Mouse (Mus musculus): ENCODE results near the gene Olfr623.

Olfr623 gene

DNA sequence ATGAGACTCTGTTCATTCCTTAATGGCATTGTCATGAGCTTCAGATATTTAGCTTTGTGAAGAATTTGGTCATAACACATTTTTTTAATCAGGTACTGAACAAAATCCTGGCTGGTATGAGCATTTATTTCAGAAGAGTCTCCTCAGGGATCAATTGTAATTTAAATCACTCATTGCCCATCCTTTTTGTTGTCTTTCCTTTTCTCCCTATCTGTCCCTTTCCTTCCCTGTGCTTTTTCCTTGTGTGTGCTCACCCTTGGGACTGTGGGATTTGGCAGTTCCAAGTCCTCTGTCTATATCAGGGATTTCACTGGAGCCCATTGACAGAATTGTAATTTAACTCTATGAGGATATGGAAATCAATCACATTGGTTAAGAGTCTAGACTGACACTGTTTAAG lies at the start of gene Olfr623:
TSS of gene Olfr623 (minus strand) at position 101 of the 400 bp plus-strand sequence.
- no peak for DNase-seq (ENCODE audit: low spot score in 2 of 2)

DNA sequence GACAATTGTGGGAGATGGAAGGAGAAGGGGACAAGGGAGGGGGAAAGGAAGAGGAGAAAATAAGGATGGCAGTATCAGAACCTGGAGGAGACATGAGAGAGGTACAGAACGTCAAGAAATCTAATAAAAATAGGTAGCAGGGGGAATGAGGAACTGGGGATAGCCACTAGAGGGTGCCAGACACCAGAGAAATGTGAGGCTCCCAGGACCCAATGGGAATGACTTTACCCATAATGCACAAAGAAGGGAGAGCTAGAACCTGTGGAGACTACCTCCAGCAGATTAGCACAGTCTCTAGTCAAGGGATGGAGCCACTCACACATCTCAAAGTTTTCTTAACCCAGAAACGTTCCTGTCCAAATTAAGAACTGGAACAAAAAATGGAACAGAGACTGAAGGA lies 48.5 kb upstream of the Olfr623 start:
- DNase-seq (ENCODE audit: low spot score in 2 of 2), result no peak

DNA sequence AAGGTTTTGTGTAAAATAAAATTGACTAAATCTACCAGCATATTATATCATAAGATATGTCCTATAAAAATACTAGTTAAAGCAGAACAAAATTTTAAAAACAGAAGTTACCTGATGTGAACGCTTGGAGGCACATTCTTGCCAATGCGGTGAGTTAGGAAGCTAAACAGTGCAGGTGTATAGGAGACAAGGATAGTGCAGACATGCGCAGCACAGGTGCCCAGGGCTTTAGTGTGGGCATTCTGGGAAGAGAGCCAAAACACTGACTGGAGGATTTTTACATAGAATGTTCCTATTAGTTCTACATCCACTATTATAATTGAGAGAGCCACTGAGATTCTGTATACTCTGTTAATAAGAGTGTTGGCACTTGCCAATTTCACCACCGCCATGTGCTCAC lies 36.0 kb upstream of the Olfr623 start:
- DNase-seq (ENCODE audit: low spot score in 2 of 2), result no peak

DNA sequence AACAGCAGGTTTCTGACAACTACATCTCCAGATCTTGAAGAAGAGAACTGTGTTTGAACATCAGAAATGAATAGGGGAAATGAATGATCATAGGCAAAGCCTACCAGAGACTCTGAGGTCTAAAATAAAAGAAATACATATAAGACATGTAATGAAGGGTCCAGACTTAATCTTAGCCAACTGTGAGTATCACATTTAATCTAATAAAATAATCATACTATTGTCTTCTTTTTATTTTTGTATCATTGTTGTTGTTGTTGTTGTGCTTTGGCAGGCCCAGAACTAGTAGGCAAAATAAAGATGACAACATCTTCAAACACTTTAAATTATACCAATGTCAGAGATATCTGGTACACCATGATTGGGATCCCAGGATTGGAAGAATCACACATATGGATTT lies 18.9 kb upstream of the Olfr623 start, which contains the start of gene Olfr625-ps1:
TSS of gene Olfr625-ps1 (plus strand) at position 301 of the 400 bp plus-strand sequence.
- DNase-seq (ENCODE audit: low spot score in 2 of 2), result no peak

DNA sequence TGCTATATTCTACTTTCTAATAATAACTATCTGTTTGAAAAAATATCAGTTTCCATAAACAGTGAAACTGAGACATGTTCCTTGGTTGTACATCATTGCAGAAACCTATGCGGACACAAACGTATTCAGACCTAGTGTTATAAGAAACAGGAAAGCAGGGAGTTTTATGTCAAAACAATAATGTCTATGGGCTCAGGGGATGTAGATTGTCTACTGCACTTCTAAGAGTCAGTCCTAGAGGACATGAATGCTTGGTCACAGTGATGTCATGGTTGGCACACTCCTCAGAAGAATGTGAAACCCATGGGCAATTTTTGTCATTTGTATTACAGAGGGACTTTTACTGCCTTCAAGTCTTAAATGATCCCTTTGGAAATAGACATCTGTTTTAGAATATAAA lies 7.6 kb upstream of the Olfr623 start, which contains the start of gene Olfr624:
TSS of gene Olfr624 (minus strand) at position 101 of the 400 bp plus-strand sequence.
- no peak for DNase-seq (ENCODE audit: low spot score in 2 of 2)

DNA sequence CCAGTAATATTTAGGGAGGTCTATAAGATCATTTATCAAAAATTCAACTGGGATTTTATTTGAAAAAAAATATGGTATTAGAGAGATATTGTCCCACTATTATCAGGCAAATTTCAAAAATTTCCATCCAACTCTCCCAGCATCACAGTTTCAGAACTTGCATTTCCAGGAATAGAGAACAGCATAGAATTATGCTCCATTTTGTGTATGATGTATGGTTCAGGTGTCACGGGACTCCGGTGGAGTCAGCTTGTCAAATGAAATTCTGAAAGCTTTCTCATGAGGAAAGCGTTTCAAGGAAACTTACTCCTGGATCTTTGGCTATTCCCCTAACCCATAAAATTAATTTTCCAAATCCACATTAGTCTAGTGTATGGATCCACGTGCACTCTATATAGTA lies 19.4 kb downstream of the Olfr623 start:
- DNase-seq (ENCODE audit: low spot score in 2 of 2), result no peak

DNA sequence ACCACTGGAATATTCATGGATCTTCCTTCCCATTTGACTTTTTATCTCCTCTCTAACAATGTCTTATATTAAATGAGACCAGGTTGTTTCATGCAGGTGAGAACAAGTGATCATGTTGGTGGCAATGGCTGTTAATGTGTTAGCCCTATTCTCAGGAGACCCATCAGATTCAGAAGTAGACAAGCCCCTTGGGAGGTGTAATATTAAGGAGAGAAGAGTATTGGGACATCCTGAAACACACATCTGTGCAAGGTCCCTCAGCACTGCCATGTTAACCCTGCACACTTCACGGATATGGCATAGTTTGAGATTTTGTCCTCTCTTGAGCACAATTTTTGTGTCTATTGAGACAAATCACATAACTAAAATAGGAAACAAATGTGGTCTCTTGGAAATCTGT lies 20.9 kb downstream of the Olfr623 start, which contains the start of gene Olfr622:
TSS of gene Olfr622 (minus strand) at position 101 of the 400 bp plus-strand sequence.
- no peak for DNase-seq (ENCODE audit: low spot score in 2 of 2)

GRCm38 (mm10) chr7:103636795-103637194 lies 26.7 kb downstream of the Olfr623 start:
- DNase-seq (ENCODE audit: low spot score in 2 of 2), result no peak

- DNase-seq (ENCODE audit: low spot score in 2 of 2), result no peak
Observed at GRCm38 (mm10) chr7:103612434-103612833, 51.1 kb downstream of the Olfr623 start, which contains the start of gene Olfr620. TSS of gene Olfr620 (minus strand) at chr7:103612534.
